1 mouse cellular context compared by ENCODE assay signal in genomic region chr2:156084541-156084940, GRCm38 (mm10).
TF ChIP-seq lines count a peak whose summit lies in the region.

No protein-coding gene starts in this region.

TF ChIP-seq in MEL, 35 proteins besides CTCF, POLR2A, EP300 and RAD21:
- no peak for TF ChIP-seq MYC (IDR thresholded peaks at IDR 0.05; ENCODE audit: low read depth, low read length)
- TF ChIP-seq ZNF384 (IDR thresholded peaks at IDR 0.05; ENCODE audit: low read depth, low read length) = 0 out of 2 replicates have a peak, but pooled peaks have one; percentile 43
- no peak for TF ChIP-seq UBTF (IDR thresholded peaks at IDR 0.05; ENCODE audit: borderline replicate concordance, insufficient read depth, low read depth, low read length)
- no peak for TF ChIP-seq RCOR1 (IDR thresholded peaks at IDR 0.05; ENCODE audit: low read depth, low read length)
